Mouse (Mus musculus): ENCODE results near the gene Sh3glb1.

- TF ChIP-seq CTCF (IDR thresholded peaks at IDR 0.05; ENCODE audit: control insufficient read depth, insufficient read depth, insufficient replicate concordance, low read depth, low read length), result no peak
- TF ChIP-seq POLR2A (IDR thresholded peaks at IDR 0.05; ENCODE audit: control insufficient read depth, low read depth, low read length), result no peak
Observed at GRCm38 (mm10) chr3:144638110-144638509, 82.0 kb downstream of the Sh3glb1 start.
